Mouse (Mus musculus) forebrain, embryonic 15.5 days (tissue): ENCODE results near the gene P3h3. TPM values are rescaled to one million over a fixed set of nuclear protein-coding genes. Genes with fewer than 3 reads are reported as not detected.
"Not testable (repeated sequence)": the region's sequence is repeated elsewhere in the genome, so short reads cannot be mapped to it uniquely, and the experiment has no call there.

Source experiments
- ATAC-seq: fragments of 200-750 bp; cut with Nextera tagmentation; replicated peaks from 2 replicates; pipeline ENCODE4 v1.8.0; 2017; ENCODE audit warnings: mild to moderate bottlenecking, moderate TSS enrichment, moderate library complexity
- H3K27ac ChIP-seq: fragments of 300-500 bp; sonication (generic); replicated peaks from 2 replicates; pipeline ENCODE4 v1.5.1; 2015; ENCODE audit warnings: mild to moderate bottlenecking, inconsistent platforms
- H3K27me3 ChIP-seq: fragments of 300-500 bp; sonication (generic); 2 replicates; pipeline ENCODE4 v1.6.1; 2015; ENCODE audit warnings: inconsistent platforms
- H3K36me3 ChIP-seq: fragments of 300-500 bp; sonication (generic); 2 replicates; pipeline ENCODE4 v1.6.1; 2015; ENCODE audit warnings: mild to moderate bottlenecking, inconsistent platforms
- H3K4me1 ChIP-seq: fragments of 300-500 bp; sonication (generic); 2 replicates; pipeline ENCODE4 v1.6.1; 2015; ENCODE audit warnings: inconsistent platforms
- H3K4me2 ChIP-seq: fragments of 300-500 bp; sonication (generic); replicated peaks from 2 replicates; pipeline ENCODE4 v1.6.1; 2015; ENCODE audit warnings: mild to moderate bottlenecking, inconsistent platforms
- H3K4me3 ChIP-seq: fragments of 300-500 bp; sonication (generic); 2 replicates; pipeline ENCODE4 v1.5.1; 2015; ENCODE audit warnings: mild to moderate bottlenecking, inconsistent platforms
- H3K9ac ChIP-seq: fragments of 300-500 bp; sonication (generic); replicated peaks from 2 replicates; pipeline ENCODE4 v1.6.1; 2015; ENCODE audit warnings: mild to moderate bottlenecking, inconsistent platforms
- H3K9me3 ChIP-seq: fragments of 300-500 bp; sonication (generic); 2 replicates; pipeline ENCODE4 v1.6.1; 2016; ENCODE audit warnings: inconsistent platforms
- WGBS: fragments of 180-500 bp; shearing (Covaris S2); methylation state at CpG from one replicate; pipeline ENCODE4 v1.1.7; 2015; ENCODE audit warnings: mixed read lengths; 5-methylcytosine and 5-hydroxymethylcytosine counted together
- polyA plus RNA-seq: library from polyadenylated mRNA; unstranded; fragments of >200 nt; fragmentation: Nextera tagmentation; extraction: Ambion mirVana; gene quantifications from 2 replicates; pipeline ENCODE4 v1.2.1, GENCODE M21; 2015

Gene P3h3
- polyA plus RNA-seq, 1 experiment from 2014 or later, result 15.7 TPM

- Histone ChIP-seq H3K27me3 (no peaks in the 10 kb centered on the region), H3K9ac (no peak overlapping the region), H3K4me3 (peak overlapping the region; percentile 52), H3K36me3 (peaks cover 7% of the 10 kb centered on the region; the same call in 1 of the 2 replicates), H3K4me2 (peak overlapping the region; percentile 67), H3K27ac (no peak overlapping the region), H3K9me3 (no peaks in the 10 kb centered on the region), H3K4me1 (peaks cover 53% of the 10 kb centered on the region)
- WGBS, result 84% methylated on average over 24 of the region's 24 CpGs
- no peak for ATAC-seq
These were observed 45.6 kb downstream of the P3h3 start for GRCm38 (mm10) chr6:124811701-124812560.

- Histone ChIP-seq H3K27ac (no peak overlapping the region), H3K9ac (no peak overlapping the region), H3K4me1 (peaks cover 56% of the 10 kb centered on the region), H3K27me3 (no peaks in the 10 kb centered on the region), H3K36me3 (0 out of 2 replicates have a peak, but pooled peaks cover 1% of the 10 kb centered on the region), H3K4me3 (no peak overlapping the region), H3K4me2 (no peak overlapping the region), H3K9me3 (no peaks in the 10 kb centered on the region)
- no peak for ATAC-seq
- 90% methylated on average over 4 of the region's 4 CpGs for WGBS
These were observed 46.2 kb downstream of the P3h3 start for GRCm38 (mm10) chr6:124811403-124811665.

- H3K36me3 ChIP-seq, H3K4me3 ChIP-seq, H3K9me3 ChIP-seq, H3K9ac ChIP-seq, H3K27ac ChIP-seq, H3K27me3 ChIP-seq, H3K4me2 ChIP-seq, ATAC-seq: not testable (repeated sequence)
- 82% methylated on average over 11 of the region's 11 CpGs for WGBS
- H3K4me1 ChIP-seq, result peaks cover 62% of the 10 kb centered on the region
These were observed 46.8 kb downstream of the P3h3 start for GRCm38 (mm10) chr6:124810566-124811402.

GRCm38 (mm10) chr6:124809775-124810538 lies 47.6 kb downstream of the P3h3 start:
- no peaks in the 10 kb centered on the region for H3K9me3 ChIP-seq
- no peaks in the 10 kb centered on the region for H3K27me3 ChIP-seq
- peak overlapping the region; percentile 71 for H3K27ac ChIP-seq
- H3K4me2 ChIP-seq, result peak overlapping the region; percentile 95
- H3K4me3 ChIP-seq, result peak overlapping the region; percentile 49
- WGBS, result 42% methylated on average over 14 of the region's 14 CpGs
- peak overlapping the region; percentile 49 for H3K9ac ChIP-seq
- peaks cover 66% of the 10 kb centered on the region for H3K4me1 ChIP-seq
- H3K36me3 ChIP-seq, result no peaks in the 10 kb centered on the region
- ATAC-seq, result no peak

GRCm38 (mm10) chr6:124809052-124809774 lies 48.3 kb downstream of the P3h3 start:
- Histone ChIP-seq H3K9me3 (no peaks in the 10 kb centered on the region), H3K27me3 (no peaks in the 10 kb centered on the region), H3K27ac (peak overlapping the region; percentile 71), H3K36me3 (no peaks in the 10 kb centered on the region), H3K9ac (peak overlapping the region; percentile 49), H3K4me1 (peaks cover 58% of the 10 kb centered on the region), H3K4me3 (peak overlapping the region; percentile 49), H3K4me2 (peak overlapping the region; percentile 95)
- WGBS, result under 1% methylated on average over 35 of the region's 35 CpGs
- ATAC-seq, result 0 out of 2 replicates have a peak, but pooled peaks have one; percentile 0

GRCm38 (mm10) chr6:124808358-124809012 lies 49.1 kb downstream of the P3h3 start, which contains the start of gene Spsb2:
Gene Spsb2 (plus strand): TSS chr6:124808661.
- WGBS, result 3% methylated on average over 29 of the region's 29 CpGs
- Histone ChIP-seq H3K4me3 (peak within 1 kb of the TSS; percentile 49), H3K36me3 (no peaks in the 10 kb centered on the region), H3K27me3 (no peaks in the 10 kb centered on the region), H3K4me1 (peaks cover 57% of the 10 kb centered on the region), H3K27ac (peak within 1 kb of the TSS; percentile 71), H3K9me3 (no peaks in the 10 kb centered on the region), H3K4me2 (peak within 1 kb of the TSS; percentile 95), H3K9ac (peak within 1 kb of the TSS; percentile 49)
- no peak; the same call in 1 of the 2 replicates for ATAC-seq

GRCm38 (mm10) chr6:124807986-124808357 lies 49.6 kb downstream of the P3h3 start:
- peaks cover 53% of the 10 kb centered on the region for H3K4me1 ChIP-seq
- peak overlapping the region; percentile 8; the same call in 1 of the 2 replicates for H3K27ac ChIP-seq
- H3K4me3 ChIP-seq, result peak overlapping the region; percentile 49
- H3K9me3 ChIP-seq, result no peaks in the 10 kb centered on the region
- no peak for ATAC-seq
- H3K9ac ChIP-seq, result 0 out of 2 replicates have a peak overlapping the region, but pooled peaks have one; percentile 49
- WGBS, result 88% methylated on average over 6 of the region's 6 CpGs
- H3K4me2 ChIP-seq, result peak overlapping the region; percentile 95
- no peaks in the 10 kb centered on the region for H3K36me3 ChIP-seq
- no peaks in the 10 kb centered on the region for H3K27me3 ChIP-seq

- no peak overlapping the region for H3K4me2 ChIP-seq
- WGBS, result 92% methylated on average over 4 of the region's 4 CpGs
- no peaks in the 10 kb centered on the region for H3K27me3 ChIP-seq
- no peak for ATAC-seq
- H3K4me3 ChIP-seq, result no peak overlapping the region
- no peaks in the 10 kb centered on the region for H3K9me3 ChIP-seq
- H3K9ac ChIP-seq, result no peak overlapping the region
- no peak overlapping the region for H3K27ac ChIP-seq
- H3K36me3 ChIP-seq, result no peaks in the 10 kb centered on the region
- H3K4me1 ChIP-seq, result peaks cover 47% of the 10 kb centered on the region
These were observed 50.2 kb downstream of the P3h3 start for GRCm38 (mm10) chr6:124807366-124807765.

GRCm38 (mm10) chr6:124806446-124807140 lies 51.0 kb downstream of the P3h3 start:
- peak overlapping the region; percentile 87 for H3K27ac ChIP-seq
- no peaks in the 10 kb centered on the region for H3K9me3 ChIP-seq
- H3K4me1 ChIP-seq, result peaks cover 39% of the 10 kb centered on the region
- 66% methylated on average over 7 of the region's 7 CpGs for WGBS
- H3K36me3 ChIP-seq, result no peaks in the 10 kb centered on the region
- no peak overlapping the region for H3K9ac ChIP-seq
- H3K27me3 ChIP-seq, result no peaks in the 10 kb centered on the region
- peak overlapping the region; percentile 46; the same call in 1 of the 2 replicates for H3K4me3 ChIP-seq
- ATAC-seq, result no peak
- peak overlapping the region; percentile 76 for H3K4me2 ChIP-seq
